8 mouse cellular contexts compared by ENCODE assay signal in genomic region chr15:97830253-97830787, GRCm38 (mm10). TPM values are rescaled to one million over a fixed set of nuclear protein-coding genes. Genes with fewer than 3 reads are reported as not detected.
DNase-seq lines count a peak whose midpoint lies in the region; ATAC-seq and TF ChIP-seq lines count a peak whose summit lies in the region.

No protein-coding gene starts in this region.

- H3K9me3 ChIP-seq in limb, embryonic 14.5 days (ENCODE audit: control insufficient read depth, low read length) = no peaks in the 10 kb centered on the region

- peak overlapping the region; percentile 97 for H3K27ac ChIP-seq in limb, embryonic 14.5 days (replicated peaks; ENCODE audit: low read depth, low read length)

- WGBS in limb, embryonic 14.5 days = 14% methylated on average over 12 of the region's 12 CpGs

- no peaks in the 10 kb centered on the region for H3K36me3 ChIP-seq in limb, embryonic 14.5 days (ENCODE audit: control insufficient read depth, insufficient read depth, low read length)

- H3K4me2 ChIP-seq in limb, embryonic 14.5 days (replicated peaks; ENCODE audit: low read depth, low read length, severe bottlenecking) = peak overlapping the region; percentile 79

- TF ChIP-seq POLR2A in limb, embryonic 14.5 days (IDR thresholded peaks at IDR 0.05; ENCODE audit: borderline replicate concordance, extremely low read depth, insufficient read depth, insufficient read length) = no peak

- peak overlapping the region; percentile 82 for H3K4me3 ChIP-seq in limb, embryonic 14.5 days (replicated peaks; ENCODE audit: low read length)

- ATAC-seq in limb, embryonic 14.5 days (ENCODE audit: low FRiP score, low read depth) = peak; percentile 8; the same call in 1 of the 2 replicates

- H3K9ac ChIP-seq in limb, embryonic 14.5 days (ENCODE audit: low read depth, low read length, severe bottlenecking) = peak overlapping the region; percentile 98

- peaks cover 48% of the 10 kb centered on the region for H3K4me1 ChIP-seq in limb, embryonic 14.5 days (ENCODE audit: control insufficient read depth, insufficient read depth, low read length)

- H3K27me3 ChIP-seq in limb, embryonic 14.5 days (ENCODE audit: control insufficient read depth, insufficient read depth, low read length) = no peaks in the 10 kb centered on the region

- peak; percentile 72 for DNase-seq in gastrocnemius, postnatal 25 days
- DNase-seq in gastrocnemius, adult 18-20 months (ENCODE audit: low spot score) = no peak
- peak; percentile 61 for DNase-seq in Muller cell, postnatal 12 days (ENCODE audit: inconsistent ontology term)
- DNase-seq in heart, adult 9 months (ENCODE audit: low spot score in 2 of 2) = peak; percentile 55 to 65
- no peak for DNase-seq in limb, embryonic 14.5 days (ENCODE audit: low spot score)
- DNase-seq in retina, postnatal 1 day = peak; percentile 48
- DNase-seq in adrenal gland, postnatal 36 days = no peak
- DNase-seq in adrenal gland, postnatal 14 days = no peak

RNA-seq across cellular contexts. Expression of gene Hdac7, which starts 14.0 kb away (rescaled TPM):
- 10 to 100 TPM; 11.9 to 15.0 TPM for total RNA-seq in gastrocnemius, postnatal 25 days (2021)
- 10 to 100 TPM in 1 of 2 experiments, 1 to 10 TPM in 1; 6.2 to 10.3 TPM for total RNA-seq in gastrocnemius, adult 18-20 months (2021)
- polyA plus RNA-seq in limb, embryonic 14.5 days (2012; rRNA removed) = 79.3 and 113 TPM in 2 replicates
- polyA plus RNA-seq in limb, embryonic 14.5 days (2014; fragmentation: Nextera tagmentation; extraction: Ambion mirVana) = 36.5 and 39.5 TPM in 2 replicates
- 10 to 100 TPM; 63.5 to 67.2 TPM for total RNA-seq in adrenal gland, postnatal 36 days (2021)
- total RNA-seq in adrenal gland, postnatal 14 days (2021) = 60.1 and 75.8 TPM in 2 replicates

RNA-seq across cellular contexts. Expression of gene Slc48a1, which starts 52.0 kb away (rescaled TPM):
- 10 to 100 TPM; 44.7 to 47.2 TPM for total RNA-seq in gastrocnemius, postnatal 25 days (2021)
- total RNA-seq in gastrocnemius, adult 18-20 months (2021) = 10 to 100 TPM; 45.0 to 48.7 TPM
- 23.4 and 29.1 TPM in 2 replicates for polyA plus RNA-seq in limb, embryonic 14.5 days (2012; rRNA removed)
- 46.2 and 47.3 TPM in 2 replicates for polyA plus RNA-seq in limb, embryonic 14.5 days (2014; fragmentation: Nextera tagmentation; extraction: Ambion mirVana)
- 100 to 1,000 TPM; 107 to 130 TPM for total RNA-seq in adrenal gland, postnatal 36 days (2021)
- 68.8 and 76.9 TPM in 2 replicates for total RNA-seq in adrenal gland, postnatal 14 days (2021)

Comparison
In these comparisons a context has a peak if more than half of its experiments do, and no peak if none do; other contexts are left out.
1. DNase-seq: peak in gastrocnemius, postnatal 25 days (single experiment), Muller cell, postnatal 12 days (single experiment), heart, adult 9 months (2 of 2) and retina, postnatal 1 day (single experiment); none in gastrocnemius, adult 18-20 months (single experiment), limb, embryonic 14.5 days (single experiment), adrenal gland, postnatal 36 days (0 of 2) and adrenal gland, postnatal 14 days (single experiment).